Mouse (Mus musculus): ENCODE measurements at regions not wholly inside any gene's neighbourhood (a gene's known extent, or its start where the extent isn't known, plus 50 kb on each side); places are given as distances from the start of the nearest gene placed in this dataset.
"Not testable (repeated sequence)": the region's sequence is repeated elsewhere in the genome, so short reads cannot be mapped to it uniquely, and the experiment has no call there.

GRCm38 (mm10) chrX:159072647-159073046 is 137.5 kb upstream of the Rps6ka3 start:
- DNase-seq (ENCODE audit: low read depth, low spot score) = no peak

DNA sequence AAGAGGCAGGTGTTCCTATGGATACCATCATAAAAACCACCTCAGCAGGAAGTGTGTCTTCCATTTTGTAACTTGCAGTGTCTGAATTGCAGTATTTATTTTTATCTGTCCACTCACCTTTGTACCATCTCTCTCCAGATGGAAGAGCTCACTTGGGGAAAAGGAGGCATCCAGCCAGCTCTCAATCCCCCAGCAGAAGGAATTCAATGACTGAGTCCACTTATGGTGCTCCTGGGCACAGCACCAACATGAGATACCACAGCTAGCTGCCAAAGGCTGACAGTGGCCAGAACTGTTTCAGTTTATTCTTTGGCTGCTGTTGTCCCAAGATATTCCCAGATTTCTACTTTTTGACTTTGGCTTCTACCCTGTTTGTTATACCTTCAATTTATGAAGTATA is 136.6 kb upstream of the Rps6ka3 start:
- DNase-seq (ENCODE audit: low read depth, low spot score) = no peak

GRCm38 (mm10) chrX:159080508-159080907 is 129.6 kb upstream of the Rps6ka3 start:
- no peak for DNase-seq (ENCODE audit: low read depth, low spot score)

DNA sequence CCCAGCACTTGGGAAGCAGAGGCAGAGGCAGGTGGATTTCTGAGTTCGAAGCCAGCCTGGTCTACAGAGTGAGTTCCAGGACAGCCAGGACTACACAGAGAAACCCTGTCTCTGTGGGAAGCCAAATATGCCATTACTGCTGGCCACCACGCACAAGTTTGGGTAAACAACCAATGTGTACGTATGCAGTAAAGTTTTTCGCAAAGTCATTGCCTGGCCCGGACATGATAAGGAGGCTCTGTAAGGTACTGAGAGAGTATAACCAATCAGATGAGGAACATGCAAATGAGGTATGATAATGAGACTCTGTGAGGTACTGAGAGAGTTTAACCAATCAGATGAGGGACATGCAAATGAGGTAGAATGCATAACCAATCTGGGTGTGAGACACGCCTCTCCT is 99.5 kb upstream of the Rps6ka3 start:
- not testable (repeated sequence) for DNase-seq (ENCODE audit: low read depth, low spot score)

GRCm38 (mm10) chrX:159116210-159116609 is 93.9 kb upstream of the Rps6ka3 start:
- DNase-seq (ENCODE audit: low read depth, low spot score) = no peak

DNA sequence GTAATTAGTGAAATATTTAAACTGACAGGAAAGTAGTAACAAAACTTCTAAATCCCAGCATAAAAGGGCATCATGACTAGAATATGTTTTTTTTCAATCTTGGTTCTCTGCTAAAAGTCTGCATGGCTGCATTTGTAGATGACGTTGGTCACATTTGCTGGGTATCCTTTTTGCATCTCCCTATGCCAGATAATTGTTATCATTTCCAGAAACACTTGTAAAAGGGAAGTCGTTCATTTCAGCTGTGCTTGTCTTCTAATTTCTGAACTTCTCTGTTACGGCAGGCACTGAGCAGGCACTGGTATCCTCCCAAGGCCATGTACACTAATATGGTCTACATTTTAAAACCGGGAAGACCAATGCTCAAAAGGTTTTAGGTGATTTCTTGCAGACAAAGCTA is 69.6 kb upstream of the Rps6ka3 start:
- DNase-seq (ENCODE audit: low read depth, low spot score) = no peak

- DNase-seq (ENCODE audit: low read depth, low spot score) = no peak
Measured at GRCm38 (mm10) chrX:159143278-159143677, 66.8 kb upstream of the Rps6ka3 start.

DNA sequence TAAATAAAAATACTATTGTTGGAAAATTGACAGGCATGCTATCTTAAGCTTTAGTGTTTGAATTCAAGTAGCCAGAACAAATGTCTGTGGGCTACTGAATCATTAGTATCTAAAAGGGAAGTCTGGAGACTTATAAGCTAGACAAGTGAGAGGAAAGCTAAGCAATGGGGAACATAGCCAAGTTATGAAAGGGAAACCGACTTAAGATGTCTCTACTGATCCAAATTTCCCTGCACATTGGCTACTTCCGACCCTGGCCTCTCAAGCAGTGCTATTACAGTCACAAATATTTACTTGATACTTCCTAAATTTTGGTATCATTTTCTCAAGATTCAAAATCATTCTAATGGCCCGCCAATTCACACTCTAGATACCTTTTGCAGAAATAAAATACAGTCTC is 65.4 kb upstream of the Rps6ka3 start:
- no peak for DNase-seq (ENCODE audit: low read depth, low spot score)

GRCm38 (mm10) chrX:159145212-159145611 is 64.9 kb upstream of the Rps6ka3 start:
- no peak for DNase-seq (ENCODE audit: low read depth, low spot score)

- no peak for DNase-seq (ENCODE audit: low read depth, low spot score)
Measured at GRCm38 (mm10) chrX:159155786-159156185, 54.3 kb upstream of the Rps6ka3 start.

GRCm38 (mm10) chrX:159156976-159157375 is 53.1 kb upstream of the Rps6ka3 start:
- DNase-seq (ENCODE audit: low read depth, low spot score) = no peak

GRCm38 (mm10) chrX:159159727-159160126 is 50.4 kb upstream of the Rps6ka3 start:
- DNase-seq (ENCODE audit: low read depth, low spot score) = no peak

All from retina, adult 2 months (tissue).